Mouse (Mus musculus) hindbrain, embryonic 14.5 days (tissue): ENCODE measurements at regions not wholly inside any gene's neighbourhood (a gene's known extent, or its start where the extent isn't known, plus 50 kb on each side); places are given as distances from the start of the nearest gene placed in this dataset.

Source experiments
- ATAC-seq: fragments of 200-750 bp; cut with Nextera tagmentation; 2 replicates; pipeline ENCODE4 v1.8.0; 2017; ENCODE audit warnings: moderate number of reproducible peaks, mild to moderate bottlenecking, moderate TSS enrichment, moderate library complexity; ENCODE audit not compliant: low FRiP score
- DNase-seq: peaks from one replicate; pipeline ENCODE4 v3.0.0-alpha.2; 2015; ENCODE audit warnings: low spot score
- H3K27ac ChIP-seq: fragments of 300-500 bp; sonication (generic); 2 replicates; pipeline ENCODE4 v1.5.1; 2014; ENCODE audit warnings: mild to moderate bottlenecking, moderate library complexity
- H3K27me3 ChIP-seq: fragments of 300-500 bp; sonication (generic); 2 replicates; pipeline ENCODE4 v1.6.1; 2014; ENCODE audit warnings: mild to moderate bottlenecking, low read length, mixed read lengths; ENCODE audit not compliant: control insufficient read depth, insufficient read depth
- H3K36me3 ChIP-seq: fragments of 300-500 bp; sonication (generic); replicated peaks from 2 replicates; pipeline ENCODE4 v1.6.1; 2014; ENCODE audit not compliant: control insufficient read depth, insufficient read depth
- H3K4me1 ChIP-seq: fragments of 300-500 bp; sonication (generic); replicated peaks from 2 replicates; pipeline ENCODE4 v1.6.1; 2014; ENCODE audit warnings: antibody characterized with exemption, low read length, mixed read lengths; ENCODE audit not compliant: control insufficient read depth, insufficient read depth
- H3K4me2 ChIP-seq: fragments of 300-500 bp; sonication (generic); replicated peaks from 2 replicates; pipeline ENCODE4 v1.6.1; 2014; ENCODE audit warnings: mild to moderate bottlenecking, moderate library complexity
- H3K4me3 ChIP-seq: fragments of 300-500 bp; sonication (generic); replicated peaks from 2 replicates; pipeline ENCODE4 v1.5.1; 2014; ENCODE audit warnings: mild to moderate bottlenecking, low read length
- H3K9ac ChIP-seq: fragments of 300-500 bp; sonication (generic); 2 replicates; pipeline ENCODE4 v1.6.1; 2014
- H3K9me3 ChIP-seq: fragments of 300-500 bp; sonication (generic); 2 replicates; pipeline ENCODE4 v1.6.1; 2016; ENCODE audit warnings: low read length; ENCODE audit not compliant: control insufficient read depth
- WGBS: fragments of 180-500 bp; shearing (Covaris S2); extraction: QIAGEN DNeasy Blood & Tissue Kit; methylation state at CpG from one replicate; pipeline ENCODE4 v1.1.7; 2014; 5-methylcytosine and 5-hydroxymethylcytosine counted together

- Histone ChIP-seq H3K4me3 (no peak overlapping the region), H3K4me1 (peaks cover 14% of the 10 kb centered on the region), H3K9ac (no peak overlapping the region), H3K27ac (no peak overlapping the region), H3K9me3 (no peaks in the 10 kb centered on the region), H3K27me3 (no peaks in the 10 kb centered on the region), H3K36me3 (no peaks in the 10 kb centered on the region), H3K4me2 (no peak overlapping the region)
- ATAC-seq = no peak
- 59% methylated on average over 4 of the region's 4 CpGs for WGBS
- DNase-seq = no peak
These were observed 171.4 kb downstream of the Ttc8 start for GRCm38 (mm10) chr12:99091770-99092169.

DNA sequence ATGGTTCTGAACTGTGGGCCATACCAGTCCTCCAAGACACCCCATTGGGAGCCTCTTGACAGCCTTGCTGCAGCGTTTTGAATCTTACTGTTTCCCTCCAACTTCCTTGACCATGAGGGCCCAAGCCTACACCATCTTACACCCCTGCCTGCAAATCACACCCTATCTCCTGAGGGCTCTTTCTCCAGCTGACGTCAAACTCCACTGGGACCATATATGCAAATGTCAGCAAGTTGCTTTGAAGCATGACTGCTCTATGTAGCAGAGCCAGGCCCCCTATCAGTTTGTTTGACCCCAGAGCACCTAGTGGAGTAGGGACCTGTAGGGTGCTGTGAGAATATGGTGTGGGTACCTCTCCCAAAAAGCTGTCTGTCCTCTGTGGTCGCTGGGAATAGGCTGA, 172.8 kb downstream of the Ttc8 start:
- H3K4me1 ChIP-seq = peaks cover under 1% of the 10 kb centered on the region
- no peaks in the 10 kb centered on the region for H3K27me3 ChIP-seq
- no peak for ATAC-seq
- no peak overlapping the region for H3K9ac ChIP-seq
- H3K27ac ChIP-seq = no peak overlapping the region
- WGBS = 66% methylated on average over 3 of the region's 3 CpGs
- no peak overlapping the region for H3K4me3 ChIP-seq
- H3K4me2 ChIP-seq = no peak overlapping the region
- no peak for DNase-seq
- no peaks in the 10 kb centered on the region for H3K9me3 ChIP-seq
- H3K36me3 ChIP-seq = no peaks in the 10 kb centered on the region

- no peaks in the 10 kb centered on the region for H3K4me1 ChIP-seq
- H3K4me2 ChIP-seq = no peak overlapping the region
- no peak overlapping the region for H3K9ac ChIP-seq
- ATAC-seq = no peak
- no peak overlapping the region for H3K4me3 ChIP-seq
- H3K9me3 ChIP-seq = no peaks in the 10 kb centered on the region
- no peak for DNase-seq
- no peaks in the 10 kb centered on the region for H3K36me3 ChIP-seq
- no peak overlapping the region for H3K27ac ChIP-seq
- WGBS = 90% methylated on average over 6 of the region's 6 CpGs
- no peaks in the 10 kb centered on the region for H3K27me3 ChIP-seq
These were observed 173.6 kb downstream of the Ttc8 start for GRCm38 (mm10) chr12:99093989-99094388.

DNA sequence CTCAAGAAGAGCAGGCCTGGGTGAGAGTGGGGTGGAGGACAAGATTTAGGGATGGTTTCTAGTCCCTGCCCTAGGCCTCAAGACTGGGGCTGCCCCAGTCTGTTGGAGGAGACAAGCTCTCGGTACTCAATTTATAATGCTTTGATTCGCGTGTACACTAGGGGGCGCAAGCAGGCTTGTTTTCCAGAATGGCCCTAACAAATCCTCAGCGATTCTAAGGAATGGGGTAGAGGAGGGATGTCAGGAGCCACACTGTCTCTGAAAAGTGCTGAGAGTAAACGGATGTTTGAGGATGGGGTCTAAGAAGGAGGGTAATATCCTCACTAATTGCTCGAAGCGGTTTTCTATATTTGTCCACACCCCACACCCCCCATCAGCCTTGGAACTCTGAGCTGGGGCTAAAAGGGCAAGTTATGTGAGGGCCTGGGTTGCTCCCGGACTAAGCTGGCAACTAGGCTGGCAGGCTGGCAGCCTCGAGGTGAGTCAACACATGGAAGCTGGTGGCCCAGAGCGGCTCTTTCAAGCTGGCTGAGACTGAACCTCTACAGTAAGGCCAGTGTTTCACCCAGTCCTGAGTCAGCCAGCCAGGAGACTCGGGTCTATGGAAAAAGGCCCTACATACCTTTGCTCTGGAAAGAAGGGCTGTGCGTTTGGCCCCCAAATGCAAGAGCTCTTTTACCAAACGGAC, 176.7 kb downstream of the Ttc8 start:
- no peaks in the 10 kb centered on the region for H3K4me1 ChIP-seq
- H3K4me2 ChIP-seq = no peak overlapping the region
- DNase-seq (peak; percentile 97), ATAC-seq (peak; percentile 79; the same call in 1 of the 2 replicates)
- H3K9ac ChIP-seq = no peak overlapping the region
- H3K27ac ChIP-seq = no peak overlapping the region
- no peak overlapping the region for H3K4me3 ChIP-seq
- no peaks in the 10 kb centered on the region for H3K9me3 ChIP-seq
- H3K27me3 ChIP-seq = no peaks in the 10 kb centered on the region
- WGBS = 40% methylated on average over 14 of the region's 14 CpGs
- no peaks in the 10 kb centered on the region for H3K36me3 ChIP-seq

GRCm38 (mm10) chr12:99097618-99098066, 177.3 kb downstream of the Ttc8 start:
- Histone ChIP-seq H3K4me3 (no peak overlapping the region), H3K4me2 (no peak overlapping the region), H3K27me3 (no peaks in the 10 kb centered on the region), H3K27ac (no peak overlapping the region), H3K36me3 (no peaks in the 10 kb centered on the region), H3K4me1 (no peaks in the 10 kb centered on the region), H3K9ac (no peak overlapping the region), H3K9me3 (no peaks in the 10 kb centered on the region)
- 80% methylated on average over 17 of the region's 17 CpGs for WGBS
- no peak for DNase-seq
- no peak for ATAC-seq

- H3K4me3 ChIP-seq = no peak overlapping the region
- no peaks in the 10 kb centered on the region for H3K9me3 ChIP-seq
- H3K9ac ChIP-seq = no peak overlapping the region
- H3K27me3 ChIP-seq = no peaks in the 10 kb centered on the region
- ATAC-seq = no peak
- H3K4me1 ChIP-seq = no peaks in the 10 kb centered on the region
- 87% methylated on average over 7 of the region's 7 CpGs for WGBS
- H3K36me3 ChIP-seq = no peaks in the 10 kb centered on the region
- H3K4me2 ChIP-seq = no peak overlapping the region
- H3K27ac ChIP-seq = no peak overlapping the region
- DNase-seq = no peak
These were observed 179.5 kb downstream of the Ttc8 start for GRCm38 (mm10) chr12:99099881-99100280.

GRCm38 (mm10) chr12:99108616-99109015, 188.2 kb downstream of the Ttc8 start:
- Histone ChIP-seq H3K9me3 (no peaks in the 10 kb centered on the region), H3K9ac (no peak overlapping the region), H3K27ac (no peak overlapping the region), H3K4me1 (no peaks in the 10 kb centered on the region), H3K4me2 (no peak overlapping the region), H3K27me3 (no peaks in the 10 kb centered on the region), H3K4me3 (no peak overlapping the region), H3K36me3 (no peaks in the 10 kb centered on the region)
- no peak for ATAC-seq
- 93% methylated on average over 5 of the region's 5 CpGs for WGBS
- DNase-seq = no peak

GRCm38 (mm10) chr12:99113781-99114180, 193.4 kb downstream of the Ttc8 start:
- Histone ChIP-seq H3K36me3 (no peaks in the 10 kb centered on the region), H3K27ac (no peak overlapping the region), H3K27me3 (no peaks in the 10 kb centered on the region), H3K4me3 (no peak overlapping the region), H3K4me1 (no peaks in the 10 kb centered on the region; the same call in 1 of the 2 replicates), H3K9me3 (0 out of 2 replicates have a peak, but pooled peaks cover 2% of the 10 kb centered on the region), H3K4me2 (no peak overlapping the region), H3K9ac (no peak overlapping the region)
- DNase-seq = no peak
- WGBS = 79% methylated on average over 2 of the region's 2 CpGs
- no peak for ATAC-seq

DNA sequence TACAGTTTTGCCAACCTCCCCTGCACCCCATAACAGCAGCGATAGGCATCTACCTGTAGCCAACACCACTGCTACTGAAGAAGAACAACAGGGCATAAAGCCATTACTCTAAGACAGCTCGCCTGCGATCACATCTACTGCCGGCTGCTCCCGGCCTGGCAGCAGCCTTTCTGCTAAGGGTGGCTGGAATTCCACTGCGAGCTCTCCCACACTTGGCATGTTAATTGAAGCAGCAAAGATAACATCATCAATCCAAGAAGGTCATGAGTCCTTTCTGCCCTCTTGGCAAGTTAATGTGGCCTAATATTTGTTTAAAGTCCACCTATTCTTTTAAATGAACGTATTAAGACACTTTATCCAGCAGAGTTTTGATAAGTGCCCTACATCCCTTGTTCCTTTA, 196.1 kb downstream of the Ttc8 start:
- Histone ChIP-seq H3K36me3 (no peaks in the 10 kb centered on the region), H3K4me2 (no peak overlapping the region), H3K4me1 (no peaks in the 10 kb centered on the region; the same call in 1 of the 2 replicates), H3K9ac (no peak overlapping the region), H3K4me3 (no peak overlapping the region), H3K9me3 (0 out of 2 replicates have a peak, but pooled peaks cover 5% of the 10 kb centered on the region), H3K27me3 (no peaks in the 10 kb centered on the region), H3K27ac (no peak overlapping the region)
- DNase-seq = no peak
- no peak for ATAC-seq
- 67% methylated on average over 7 of the region's 7 CpGs for WGBS
